Mouse (Mus musculus) cerebellum, postnatal 25 days (tissue): ENCODE data around the gene Mien1.

Experiments
- DNase-seq, 2 experiments: peaks; one replicate each; pipeline ENCODE4 v3.0.0; 2021; ENCODE audit warnings: mixed read lengths in 2 of 2

Mien1 gene

DNA sequence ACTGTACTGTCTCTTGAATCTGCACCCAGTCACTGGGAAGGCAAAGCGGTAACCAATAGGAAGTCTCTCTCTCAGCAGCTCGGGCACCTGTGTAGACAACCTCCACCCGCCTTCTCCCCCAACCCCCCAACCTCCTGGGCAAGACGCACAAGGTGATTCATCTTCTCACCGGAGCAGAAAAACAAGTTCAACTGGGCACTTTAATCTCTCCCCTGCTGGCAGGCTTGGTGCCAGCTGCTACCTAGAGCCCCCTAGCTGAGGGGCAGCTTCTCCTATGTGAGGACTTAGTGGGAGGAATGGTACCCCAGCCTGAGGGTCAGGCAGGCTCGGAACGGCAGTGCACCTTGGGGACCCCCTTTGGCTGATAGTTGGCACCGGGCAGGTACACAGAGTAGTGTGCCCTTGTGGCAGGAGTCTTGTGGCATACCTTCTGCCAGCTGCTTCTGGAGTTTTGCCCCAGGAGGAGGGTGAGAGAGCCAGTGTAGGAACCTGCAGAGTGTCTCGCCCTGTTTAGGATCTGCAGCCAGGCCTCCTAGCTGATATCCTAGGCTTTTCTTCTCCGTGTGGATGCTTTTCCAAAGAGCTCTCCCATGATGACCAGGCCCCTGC, 19.7 kb downstream of the Mien1 start:
- DNase-seq = no peak

DNA sequence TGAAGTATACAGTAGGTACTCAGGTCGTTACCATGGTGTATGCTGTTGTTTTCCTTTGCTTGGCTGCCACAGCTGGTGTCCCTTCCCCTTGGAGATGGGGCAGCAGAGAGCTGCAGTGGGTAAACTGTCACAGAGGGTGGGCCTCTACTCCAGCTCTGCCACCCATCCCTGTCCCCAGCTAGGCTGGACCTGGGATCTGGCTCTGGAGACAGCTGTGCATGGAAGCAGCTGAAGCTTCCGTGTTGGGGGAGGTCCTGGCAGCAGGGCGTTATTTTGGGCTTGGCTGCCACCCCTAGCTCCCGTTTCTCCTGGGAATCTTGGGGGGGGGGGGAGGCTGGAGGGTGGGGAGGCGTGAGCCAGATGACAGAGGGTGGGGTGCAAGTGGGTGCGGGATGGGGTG, 20.5 kb downstream of the Mien1 start:
- no peak for DNase-seq

DNA sequence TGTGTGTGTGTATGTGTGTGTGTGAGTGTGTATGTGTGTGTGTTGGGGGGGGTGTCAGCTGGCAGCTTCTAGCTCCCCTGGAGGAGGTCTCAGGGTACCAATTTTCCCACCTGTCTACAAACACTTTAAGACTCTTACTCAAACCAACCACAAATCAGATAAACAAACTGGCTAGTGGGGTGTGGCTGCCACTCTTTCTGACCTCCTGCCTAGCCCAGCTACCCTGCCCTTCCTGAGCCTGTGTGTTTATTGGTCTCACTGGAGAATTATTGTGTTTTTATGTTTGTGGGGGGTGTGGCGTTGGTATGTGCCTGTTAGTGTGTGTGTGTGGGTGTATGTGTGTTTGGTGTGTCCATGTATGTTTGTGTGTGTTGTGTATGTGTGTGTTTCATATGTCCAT, 21.7 kb downstream of the Mien1 start:
- no peak for DNase-seq

DNA sequence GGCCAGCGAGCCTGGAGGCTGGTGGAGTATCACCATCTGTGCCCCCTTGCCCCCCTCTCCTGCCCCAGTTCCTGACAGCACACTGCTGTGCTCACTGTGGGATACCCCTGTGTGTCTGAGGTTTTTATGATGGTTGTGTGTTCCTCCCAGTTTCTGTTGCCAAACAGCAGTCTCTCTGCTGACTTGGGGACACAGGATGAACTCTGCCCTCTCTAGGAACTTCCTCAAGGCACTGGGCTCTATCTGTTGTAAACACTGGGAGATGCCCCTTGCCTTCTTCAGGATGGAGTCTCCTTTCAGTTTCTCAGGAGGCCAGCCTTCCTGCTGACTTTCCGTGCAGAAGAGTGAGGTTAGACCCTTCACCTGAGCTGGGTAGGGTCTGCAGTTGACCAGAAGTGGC, 24.6 kb downstream of the Mien1 start:
- no peak for DNase-seq

DNA sequence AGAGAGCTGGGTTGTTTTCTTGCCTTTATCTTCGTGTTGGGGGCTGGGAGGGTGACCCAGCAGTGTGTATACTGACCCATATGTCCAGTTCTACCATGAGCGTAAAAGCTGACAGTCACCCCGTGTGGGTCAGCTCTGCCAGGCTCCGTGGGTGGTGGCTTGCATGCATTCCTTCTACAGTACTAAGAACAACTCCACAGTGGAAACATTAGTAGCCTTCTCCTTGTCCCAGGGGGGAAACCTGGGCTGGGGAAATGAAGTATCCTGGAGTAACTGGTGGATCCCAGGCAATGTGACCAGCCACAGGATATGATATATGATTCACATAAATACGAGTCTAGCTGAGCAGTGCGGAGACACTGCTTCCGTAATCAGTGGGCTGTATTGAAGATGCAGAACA, 25.1 kb downstream of the Mien1 start:
- no peak for DNase-seq

DNA sequence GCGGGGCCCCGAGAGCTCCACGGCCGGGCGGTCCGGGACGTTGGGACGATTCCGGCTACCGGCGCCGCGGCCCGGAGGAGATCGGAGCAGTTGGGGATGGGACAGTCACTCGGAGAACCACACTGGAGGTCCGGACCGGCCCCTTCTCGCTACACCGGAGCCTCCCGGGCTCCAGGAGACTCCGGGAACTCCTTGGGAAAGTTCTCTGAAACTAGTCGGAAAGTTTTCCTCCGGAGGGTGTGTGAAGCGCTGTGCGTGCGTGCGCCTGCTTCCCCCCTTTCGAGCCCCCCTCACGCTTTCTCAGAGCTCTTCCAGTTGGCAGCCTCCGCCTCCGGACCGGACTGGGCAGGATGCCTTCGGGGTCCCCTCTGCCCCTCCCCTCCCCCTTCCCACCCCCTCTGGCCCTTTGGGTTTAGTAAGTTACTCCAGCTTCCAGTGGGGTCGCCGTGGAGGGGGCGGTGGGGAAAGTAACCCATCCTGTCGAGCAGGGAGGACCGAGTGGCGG, 25.9 kb downstream of the Mien1 start:
- DNase-seq = no peak

DNA sequence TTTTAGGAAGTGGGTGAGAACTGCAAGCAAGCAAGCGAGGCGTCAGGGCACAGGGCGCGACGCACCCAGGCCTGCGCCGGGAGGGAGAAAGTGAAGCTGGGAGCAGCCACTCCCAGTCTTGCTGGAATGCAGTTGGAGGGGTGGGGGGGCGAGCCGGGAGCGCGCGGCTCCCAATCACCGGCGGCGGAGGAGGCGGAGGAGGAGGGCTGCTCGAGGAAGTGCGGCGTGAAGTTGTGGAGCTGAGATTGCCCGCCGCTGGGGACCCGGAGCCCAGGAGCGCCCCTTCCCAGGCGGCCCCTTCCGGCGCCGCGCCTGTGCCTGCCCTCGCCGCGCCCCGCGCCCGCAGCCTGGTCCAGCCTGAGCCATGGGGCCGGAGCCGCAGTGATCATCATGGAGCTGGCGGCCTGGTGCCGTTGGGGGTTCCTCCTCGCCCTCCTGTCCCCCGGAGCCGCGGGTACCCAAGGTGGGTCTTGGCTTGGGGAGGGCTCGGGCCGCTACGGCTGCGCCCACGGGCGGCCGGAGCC, 26.5 kb downstream of the Mien1 start, which contains the start of gene Erbb2:
Gene Erbb2 (plus strand): TSS at position 198 of the 524 bp plus-strand sequence.
- peak in 1 of 2 experiments; percentile 53 for DNase-seq

DNA sequence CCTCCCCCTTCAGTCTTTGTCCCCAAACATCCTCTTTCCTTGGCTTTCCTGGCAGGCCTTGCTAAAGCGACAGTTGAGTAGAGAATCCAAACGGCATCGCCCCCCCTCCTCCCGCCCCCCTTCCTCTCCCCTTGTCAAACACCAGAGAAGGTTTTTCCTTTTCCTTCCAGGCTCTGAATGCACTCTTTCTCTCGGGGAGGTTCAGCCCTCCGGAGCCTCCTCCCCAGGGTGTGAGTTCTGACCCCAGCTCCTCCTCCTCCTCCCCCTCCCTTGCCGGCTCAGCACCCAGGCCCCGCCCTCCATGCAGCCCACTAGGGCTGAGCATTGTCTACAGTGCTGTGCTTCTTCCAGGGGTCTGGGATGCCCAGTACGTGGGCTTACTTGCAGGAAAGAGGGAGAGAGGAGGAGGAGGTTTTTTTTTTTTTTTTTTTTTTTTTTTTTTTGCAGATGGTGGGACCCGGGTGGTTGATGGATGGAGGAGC, 29.4 kb downstream of the Mien1 start:
- no peak for DNase-seq

DNA sequence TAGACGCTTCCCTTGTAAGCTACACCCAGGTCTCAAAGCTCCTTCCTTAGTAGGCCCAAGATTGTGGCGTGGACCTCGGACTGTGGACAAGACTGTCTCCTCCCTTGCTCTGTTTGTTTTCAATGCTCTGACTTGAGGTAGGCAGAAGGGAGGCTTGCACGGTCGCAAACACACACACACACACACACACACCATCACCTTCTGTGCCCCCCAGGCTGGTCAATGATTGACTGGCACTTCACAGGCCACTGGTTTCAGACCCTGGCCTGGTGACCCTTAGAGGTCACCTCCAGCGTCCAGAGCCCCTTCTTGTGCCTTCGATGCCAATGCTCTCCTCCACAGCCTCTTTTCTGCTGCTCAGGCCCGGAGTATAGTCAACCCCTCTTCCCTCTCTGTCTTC, 29.9 kb downstream of the Mien1 start:
- no peak for DNase-seq

DNA sequence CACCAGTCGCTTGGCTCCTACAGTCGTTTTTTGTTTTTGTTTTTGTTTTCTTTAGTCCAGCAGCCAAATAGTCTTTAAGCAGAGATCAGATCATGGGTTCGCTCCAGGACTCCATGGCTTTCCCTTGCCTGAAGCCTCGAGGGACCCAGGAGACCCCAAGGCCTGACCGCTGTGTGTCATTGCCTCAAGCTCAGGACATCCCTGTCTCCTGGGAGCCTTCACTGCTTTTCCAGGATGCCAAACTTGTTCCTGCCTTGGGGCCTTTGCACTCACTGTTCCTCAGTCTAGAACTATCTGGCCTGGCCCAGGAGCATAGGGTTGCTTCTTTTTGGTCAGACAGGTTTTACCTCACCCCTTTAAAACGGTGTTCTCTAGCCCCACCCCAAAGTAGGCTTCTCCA, 32.2 kb downstream of the Mien1 start:
- DNase-seq = no peak

DNA sequence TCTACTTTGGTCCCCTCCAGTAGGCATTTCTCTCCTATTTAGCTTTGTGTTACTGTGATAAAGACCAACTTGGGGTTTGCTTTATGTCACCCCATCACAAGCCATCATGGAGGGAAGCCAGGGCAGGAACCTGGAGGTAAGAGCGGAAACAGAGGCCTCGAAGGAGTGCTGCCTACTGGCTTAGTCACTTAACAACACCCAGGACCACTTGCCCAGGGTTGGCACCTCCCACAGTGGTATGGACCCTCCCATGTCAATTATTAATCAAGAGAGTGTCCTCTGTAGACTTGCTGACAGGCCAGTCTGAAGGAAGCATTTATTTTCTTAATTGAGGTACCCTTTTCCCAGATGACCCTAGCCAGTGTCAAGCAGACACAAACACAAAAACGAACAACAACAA, 38.0 kb downstream of the Mien1 start:
- no peak for DNase-seq

DNA sequence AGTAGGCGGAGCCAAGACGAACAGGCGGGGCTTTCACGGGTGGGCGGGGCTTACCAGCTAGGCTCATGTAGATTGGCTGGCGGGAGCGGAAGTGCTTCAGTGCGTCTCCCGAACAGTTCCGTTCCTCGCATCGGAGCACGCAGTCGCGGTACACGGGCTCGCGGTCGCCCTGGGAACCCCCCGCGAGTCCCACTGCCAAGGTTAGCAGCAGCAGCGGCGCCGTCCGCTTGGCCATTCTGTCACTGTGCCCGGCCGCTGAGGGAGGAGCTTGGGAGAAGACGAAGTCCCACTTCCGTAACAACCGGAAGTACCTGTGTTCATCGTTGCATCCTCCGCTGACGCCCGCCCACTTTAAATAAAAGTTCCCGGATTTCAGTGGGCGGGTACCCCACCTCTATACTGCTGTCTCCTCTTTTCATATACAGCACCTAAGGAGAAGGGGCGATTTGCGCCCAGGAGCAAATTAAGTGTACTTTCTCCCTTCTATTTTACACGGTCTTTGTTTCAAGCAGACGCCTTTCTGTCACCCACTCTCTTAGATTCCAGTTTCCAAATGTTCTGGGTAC, 38.5 kb downstream of the Mien1 start, which contains the start of gene Pgap3:
Gene Pgap3 (minus strand): TSS at position 330 of the 566 bp plus-strand sequence.
- DNase-seq = peak; percentile 91 to 93

DNA sequence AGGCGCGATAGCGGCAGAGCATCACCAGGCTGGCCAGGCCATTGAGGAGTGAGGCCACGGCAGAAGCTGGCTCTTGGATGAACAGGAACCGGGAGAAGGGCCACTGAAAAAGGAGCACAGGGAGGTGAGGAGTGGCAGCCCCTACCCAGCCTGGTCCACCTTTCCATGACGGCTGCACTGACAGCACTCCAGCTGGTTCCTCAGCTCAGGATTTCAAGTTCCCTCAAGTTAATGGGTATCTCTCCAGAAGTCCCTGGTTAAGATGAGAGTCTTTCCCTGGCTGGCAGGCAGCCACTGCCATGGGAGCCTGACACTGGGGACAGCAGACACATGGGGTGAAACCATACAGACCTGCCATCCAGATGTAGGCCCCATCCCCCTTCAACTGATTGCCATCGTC, 40.8 kb downstream of the Mien1 start:
- no peak for DNase-seq

DNA sequence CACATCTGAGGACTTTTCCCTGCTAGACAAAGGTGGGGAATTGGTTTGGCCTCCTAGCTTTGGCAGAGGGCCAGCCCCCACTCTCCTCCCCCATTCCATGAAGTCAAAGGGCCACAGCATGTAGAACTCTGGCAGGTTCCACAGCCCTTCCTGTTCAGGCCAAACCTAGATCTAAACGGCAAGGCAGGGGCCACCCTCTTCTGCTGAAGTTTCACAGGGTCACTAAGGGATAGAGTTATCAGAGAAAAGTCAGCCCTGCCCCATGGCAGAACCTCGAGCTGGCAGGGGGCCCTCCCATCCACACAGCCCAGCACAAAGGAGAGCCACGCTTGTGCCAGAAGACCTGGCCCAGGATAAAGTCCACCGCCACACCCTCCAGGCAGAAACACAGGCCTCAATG, 43.8 kb downstream of the Mien1 start:
- DNase-seq = no peak

DNA sequence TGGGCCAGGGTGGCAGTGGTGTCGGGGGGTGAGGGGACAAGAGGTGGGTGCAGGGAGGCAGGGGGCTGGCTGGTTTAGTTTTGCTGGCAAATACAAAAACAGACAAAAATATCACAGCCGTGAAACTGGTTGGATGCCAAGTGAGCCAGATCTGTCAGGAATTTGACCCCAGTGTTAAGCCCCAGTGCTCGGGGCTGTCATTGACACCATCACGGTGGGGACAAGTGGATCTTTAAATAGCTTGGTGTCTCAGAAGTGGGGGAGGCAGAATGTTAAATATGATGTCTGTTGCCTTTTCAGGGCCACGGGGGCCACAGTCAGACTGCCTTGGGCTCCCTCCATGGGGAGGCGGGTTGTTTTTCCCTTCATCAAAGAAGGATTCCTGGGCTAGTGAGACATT, 44.5 kb downstream of the Mien1 start:
- DNase-seq = no peak

DNA sequence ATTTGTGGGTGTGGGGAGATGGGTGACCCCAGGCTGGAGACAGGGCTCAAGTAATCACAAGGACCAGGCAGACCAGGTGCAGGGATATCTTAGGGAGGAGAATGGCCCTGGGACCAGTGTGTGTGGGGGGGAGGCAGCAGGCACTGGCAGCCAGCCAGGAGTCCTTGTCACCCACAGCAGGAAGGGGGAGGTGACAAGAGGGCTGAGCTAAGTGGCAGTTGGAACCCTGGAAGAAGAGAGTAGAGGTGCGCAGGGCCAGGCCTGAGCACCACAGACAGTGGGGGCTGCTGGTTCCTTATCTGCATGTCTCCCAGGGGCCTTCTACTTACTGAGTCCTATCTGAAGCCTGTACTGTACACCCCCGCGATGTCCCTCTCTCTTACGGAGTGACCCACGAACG, 45.5 kb downstream of the Mien1 start:
- DNase-seq = no peak

DNA sequence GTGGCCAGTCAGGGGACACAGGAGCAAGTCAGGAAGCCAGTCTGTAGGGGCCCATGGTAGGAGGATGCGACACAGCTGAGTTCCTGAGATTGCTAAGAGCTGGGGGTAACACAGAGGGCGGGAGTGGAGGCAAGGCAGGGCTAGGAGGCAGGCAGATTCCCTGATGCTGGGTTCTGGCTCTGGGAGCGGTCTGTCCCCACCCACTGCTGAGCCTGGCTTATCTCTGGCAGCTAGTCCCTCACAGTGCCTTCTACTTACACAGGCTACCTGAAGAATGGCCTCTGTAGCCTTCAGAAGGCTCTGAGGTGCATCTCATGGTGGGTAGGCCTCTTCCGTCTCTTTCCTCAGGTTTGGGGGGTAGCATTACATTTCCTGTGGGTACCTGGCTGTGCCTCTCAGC, 46.1 kb downstream of the Mien1 start:
- no peak for DNase-seq

DNA sequence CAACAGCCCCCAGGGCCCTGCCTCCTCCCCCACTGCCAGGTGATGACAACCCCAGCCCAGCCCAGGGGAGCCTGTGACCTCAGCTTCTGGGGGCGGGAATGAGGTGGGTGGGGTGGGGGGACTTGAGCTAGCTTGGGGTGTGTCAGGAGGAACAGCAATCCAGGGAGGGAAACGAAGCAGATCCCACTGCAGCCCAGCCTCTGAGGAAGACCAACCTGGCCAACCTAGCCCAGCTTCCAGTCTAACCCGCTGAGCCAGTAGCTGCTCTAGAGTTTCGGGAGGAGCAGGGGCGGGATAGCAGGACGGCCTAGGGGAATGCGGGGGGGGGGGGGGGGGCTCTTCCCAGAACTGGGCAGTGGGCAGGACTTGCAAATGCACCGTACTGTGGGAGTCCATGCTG, 46.8 kb downstream of the Mien1 start:
- DNase-seq = no peak

DNA sequence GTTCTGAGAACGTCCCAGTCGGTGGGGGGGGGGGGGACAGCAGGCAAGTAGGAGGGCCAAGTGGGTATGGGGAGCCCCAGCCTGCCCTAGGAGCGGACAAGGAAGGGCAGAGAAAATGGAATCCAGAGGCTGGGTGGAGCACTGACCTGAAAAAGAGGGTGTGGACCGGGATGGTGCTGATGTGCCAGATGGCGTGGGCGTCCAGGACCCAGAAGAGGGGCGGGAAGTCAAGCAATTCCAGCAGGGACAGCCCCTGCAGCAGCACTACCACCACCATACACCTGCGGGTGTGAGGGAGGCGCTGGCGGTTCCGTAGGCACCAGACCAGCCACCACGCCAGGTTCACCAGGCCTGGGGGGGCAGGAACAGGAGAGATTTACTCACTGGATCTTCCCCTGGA, 48.6 kb downstream of the Mien1 start:
- DNase-seq = no peak

DNA sequence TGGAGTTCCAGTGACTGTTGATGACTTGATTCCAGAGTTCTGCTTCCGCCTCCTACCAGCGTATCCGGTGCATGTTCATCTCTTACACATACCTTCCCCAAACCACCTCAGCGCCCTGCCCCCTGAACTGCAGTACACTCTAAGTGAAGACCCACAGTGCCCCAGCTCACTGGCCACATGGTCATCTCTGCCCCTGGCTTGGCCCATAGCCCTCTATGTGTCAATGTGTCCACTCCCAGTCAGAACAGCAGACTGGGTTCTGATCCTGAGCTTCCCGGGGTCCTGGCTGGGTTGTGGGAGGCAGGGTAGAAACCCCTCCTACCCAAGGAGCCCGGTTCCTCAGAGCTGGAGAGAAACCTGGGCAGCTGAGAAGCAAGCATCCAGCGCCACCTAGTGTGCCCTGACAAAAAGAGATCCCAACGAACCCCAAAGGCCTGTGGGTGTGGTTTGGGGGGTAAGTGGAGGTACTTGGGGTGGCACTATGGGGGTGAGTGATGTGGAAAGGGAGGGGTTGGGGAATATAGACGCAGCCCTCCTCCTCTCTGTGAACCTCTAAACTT, 49.5 kb downstream of the Mien1 start:
- peak; percentile 69 to 82 for DNase-seq

DNA sequence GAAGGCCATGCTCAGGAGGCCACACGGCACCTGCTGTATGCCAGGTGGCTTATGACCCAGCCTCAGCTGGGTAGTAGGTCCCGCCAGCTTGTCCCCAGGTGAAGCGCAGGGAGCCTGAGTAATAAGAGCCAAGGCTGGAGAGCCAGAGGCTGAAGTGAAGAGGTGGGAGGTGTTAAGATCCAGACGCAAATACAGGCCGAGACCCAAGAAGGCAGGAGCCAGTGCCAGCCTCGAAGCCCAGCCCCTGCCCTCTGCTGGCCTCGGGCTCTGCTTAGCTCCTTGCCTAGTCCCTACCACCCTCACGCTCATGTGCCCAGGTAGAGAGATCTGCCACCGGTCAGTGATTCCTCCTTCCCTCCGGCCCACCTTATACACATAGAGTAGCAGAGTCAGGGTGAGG, 50.5 kb downstream of the Mien1 start:
- DNase-seq = no peak
